Mouse (Mus musculus) activated CD4-positive, CD25-positive, alpha-beta regulatory T cell, adult 4 months (primary cell): ENCODE data around the gene Rpl3l. TPM values are rescaled to one million over a fixed set of nuclear protein-coding genes. Genes with fewer than 3 reads are reported as not detected.
"Not testable (repeated sequence)": the region's sequence is repeated elsewhere in the genome, so short reads cannot be mapped to it uniquely, and the experiment has no call there.

Experiments
- ATAC-seq: one replicate; pipeline ENCODE4 v1.8.0; 2017
- polyA plus RNA-seq, 2 experiments: library from polyadenylated mRNA; unstranded; fragments of 100-300 nt; shearing (Covaris generic); gene quantifications; one replicate each; pipeline ENCODE4 v1.2.1; 2017

Gene Rpl3l
- not detected for polyA plus RNA-seq

- no peak for ATAC-seq
Measured at GRCm38 (mm10) chr17:24727618-24728017, at the start of gene Rpl3l. TSS of gene Rpl3l (plus strand) at chr17:24727820.

- ATAC-seq, result no peak
Measured at GRCm38 (mm10) chr17:24686514-24686913, 41.1 kb upstream of the Rpl3l start.

- peak; percentile 79 for ATAC-seq
Measured at GRCm38 (mm10) chr17:24687146-24687595, 40.4 kb upstream of the Rpl3l start.

GRCm38 (mm10) chr17:24687599-24687998 is 40.0 kb upstream of the Rpl3l start:
- ATAC-seq, result no peak

GRCm38 (mm10) chr17:24689251-24690081 is 38.2 kb upstream of the Rpl3l start, which contains the start of gene Syngr3:
TSS of gene Syngr3 (minus strand) at chr17:24689955.
- no peak for ATAC-seq

- no peak for ATAC-seq
Measured at GRCm38 (mm10) chr17:24692385-24692784, 35.2 kb upstream of the Rpl3l start.

- no peak for ATAC-seq
Measured at GRCm38 (mm10) chr17:24695326-24696010, 32.2 kb upstream of the Rpl3l start.

GRCm38 (mm10) chr17:24696011-24696697 is 31.5 kb upstream of the Rpl3l start, which contains the start of the genes Gfer and Noxo1:
TSS of gene Gfer (minus strand) at chr17:24696156.
TSS of gene Noxo1 (plus strand) at chr17:24696234.
- peak; percentile 78 for ATAC-seq

GRCm38 (mm10) chr17:24697985-24698384 is 29.6 kb upstream of the Rpl3l start:
- ATAC-seq, result no peak

- ATAC-seq, result no peak
Measured at GRCm38 (mm10) chr17:24698715-24699114, 28.9 kb upstream of the Rpl3l start.

- no peak for ATAC-seq
Measured at GRCm38 (mm10) chr17:24699473-24699872, 28.1 kb upstream of the Rpl3l start.

- ATAC-seq, result no peak
Measured at GRCm38 (mm10) chr17:24701251-24701650, 26.4 kb upstream of the Rpl3l start.

- no peak for ATAC-seq
Measured at GRCm38 (mm10) chr17:24705821-24706220, 21.8 kb upstream of the Rpl3l start.

- ATAC-seq, result peak; percentile 84
Measured at GRCm38 (mm10) chr17:24706982-24707800, 20.4 kb upstream of the Rpl3l start, which contains the start of gene Tbl3. TSS of gene Tbl3 (minus strand) at chr17:24707660.

GRCm38 (mm10) chr17:24707801-24708425 is 19.7 kb upstream of the Rpl3l start:
- peak; percentile 34 for ATAC-seq

GRCm38 (mm10) chr17:24708646-24709045 is 19.0 kb upstream of the Rpl3l start:
- no peak for ATAC-seq

GRCm38 (mm10) chr17:24715556-24715955 is 12.1 kb upstream of the Rpl3l start:
- ATAC-seq, result no peak

- no peak for ATAC-seq
Measured at GRCm38 (mm10) chr17:24716166-24716682, 11.4 kb upstream of the Rpl3l start.

GRCm38 (mm10) chr17:24717943-24718342 is 9.7 kb upstream of the Rpl3l start, which contains the start of the genes Rnf151 and Rps2:
TSS of gene Rnf151 (minus strand) at chr17:24718063.
TSS of gene Rps2 (plus strand) at chr17:24718116.
- no peak for ATAC-seq

GRCm38 (mm10) chr17:24718938-24719337 is 8.7 kb upstream of the Rpl3l start:
- not testable (repeated sequence) for ATAC-seq
